Mouse (Mus musculus): ENCODE data around the gene Ttc9b. TPM values are rescaled to one million over a fixed set of nuclear protein-coding genes. Genes with fewer than 3 reads are reported as not detected.

Gene Ttc9b
- polyA plus RNA-seq, 1 experiment from 2014 or later = 1.3 TPM

DNA sequence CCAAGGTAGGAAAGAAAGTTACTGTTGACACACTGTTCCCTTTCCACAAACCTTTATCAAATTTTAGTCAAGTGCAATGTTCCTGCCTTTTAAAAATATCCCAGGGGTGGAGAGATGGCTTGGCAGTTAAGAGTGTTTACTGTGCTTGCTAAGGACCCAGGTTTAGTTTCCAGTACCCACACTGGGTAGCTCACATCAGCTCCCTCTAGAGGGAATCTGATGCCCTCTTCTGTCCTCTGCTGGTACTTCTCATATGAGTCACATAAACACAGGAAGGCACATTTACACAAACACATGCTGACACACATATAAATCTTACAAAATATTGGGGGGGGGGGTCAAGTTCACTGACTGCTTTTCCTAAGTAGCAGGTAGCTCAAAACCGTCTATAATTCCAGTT, 9.2 kb upstream of the Ttc9b start:
- ATAC-seq (ENCODE audit: insufficient number of reproducible peaks, low FRiP score, low TSS enrichment, low read depth) = no peak
- Histone ChIP-seq H3K4me2 (replicated peaks) (no peak overlapping the region), H3K27ac (replicated peaks) (no peak overlapping the region), H3K9me3 (replicated peaks) (no peaks in the 10 kb centered on the region), H3K27me3 (no peaks in the 10 kb centered on the region), H3K4me3 (replicated peaks) (no peak overlapping the region), H3K36me3 (no peaks in the 10 kb centered on the region), H3K4me1 (no peaks in the 10 kb centered on the region), H3K9ac (no peak overlapping the region)
- 40% methylated on average over 1 of the region's 1 CpGs for WGBS

DNA sequence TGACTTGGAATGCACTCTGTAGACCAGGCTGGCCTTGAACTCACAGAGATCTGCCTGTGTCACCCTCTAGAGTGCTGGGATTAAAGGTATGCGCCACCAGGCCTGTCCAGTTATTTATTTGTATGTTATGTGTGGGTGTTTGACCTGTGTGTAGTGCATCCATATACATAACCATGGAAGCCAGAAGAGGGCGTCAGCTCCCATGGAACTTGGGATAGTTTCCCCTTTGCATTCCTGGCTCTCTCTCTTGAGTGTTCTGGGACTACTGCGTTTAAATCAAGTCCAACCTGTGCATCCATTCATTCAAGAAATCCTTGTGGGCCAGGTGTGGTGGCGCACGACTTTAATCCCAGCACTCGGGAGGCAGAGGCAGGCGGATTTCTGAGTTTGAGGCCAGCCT, 7.2 kb upstream of the Ttc9b start:
- Histone ChIP-seq H3K9me3 (replicated peaks) (no peaks in the 10 kb centered on the region), H3K4me3 (replicated peaks) (no peak overlapping the region), H3K9ac (no peak overlapping the region), H3K27me3 (no peaks in the 10 kb centered on the region), H3K36me3 (no peaks in the 10 kb centered on the region), H3K27ac (replicated peaks) (no peak overlapping the region), H3K4me1 (no peaks in the 10 kb centered on the region), H3K4me2 (replicated peaks) (no peak overlapping the region)
- WGBS = 81% methylated on average over 7 of the region's 7 CpGs
- ATAC-seq (ENCODE audit: insufficient number of reproducible peaks, low FRiP score, low TSS enrichment, low read depth) = no peak

DNA sequence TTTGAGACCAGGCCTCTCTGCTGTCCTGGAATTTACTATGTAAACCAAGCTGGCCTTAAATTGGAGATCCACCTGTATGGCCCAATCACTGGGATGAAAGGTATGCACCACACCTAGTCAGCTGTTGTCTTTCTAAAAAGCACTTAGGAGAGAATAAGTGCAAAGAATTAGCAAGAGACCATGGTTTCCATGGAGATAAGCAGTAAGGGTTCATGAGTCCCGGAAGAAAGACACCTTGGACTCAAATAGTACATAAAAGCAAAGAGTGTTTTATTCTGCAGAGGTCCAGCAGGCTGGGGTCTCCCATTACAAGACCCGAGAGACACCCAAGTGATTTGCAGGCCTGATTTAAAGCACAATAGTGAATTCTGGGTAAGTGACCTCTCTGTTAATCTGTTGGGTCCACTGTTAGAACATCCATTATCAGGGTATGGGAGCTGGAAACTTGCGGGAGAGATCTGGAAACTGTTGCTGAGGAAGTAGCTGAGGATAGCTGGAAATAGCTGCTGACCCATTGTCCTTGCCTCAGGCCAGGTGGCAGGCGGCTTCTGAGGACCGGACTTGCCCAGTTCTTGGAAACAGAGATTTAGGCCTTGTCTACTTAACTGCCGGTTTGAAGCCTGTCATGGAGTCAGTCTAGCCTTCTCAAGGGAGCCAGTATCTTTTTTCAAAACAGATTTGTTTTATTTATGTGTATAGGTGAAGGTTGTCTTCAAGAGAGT, 6.3 kb upstream of the Ttc9b start:
- Histone ChIP-seq H3K36me3 (no peaks in the 10 kb centered on the region), H3K4me1 (no peaks in the 10 kb centered on the region), H3K9me3 (replicated peaks) (no peaks in the 10 kb centered on the region), H3K27ac (replicated peaks) (no peak overlapping the region), H3K27me3 (peaks cover 3% of the 10 kb centered on the region), H3K4me3 (replicated peaks) (no peak overlapping the region), H3K4me2 (replicated peaks) (no peak overlapping the region), H3K9ac (no peak overlapping the region)
- ATAC-seq (ENCODE audit: insufficient number of reproducible peaks, low FRiP score, low TSS enrichment, low read depth) = no peak
- 81% methylated on average over 6 of the region's 6 CpGs for WGBS

DNA sequence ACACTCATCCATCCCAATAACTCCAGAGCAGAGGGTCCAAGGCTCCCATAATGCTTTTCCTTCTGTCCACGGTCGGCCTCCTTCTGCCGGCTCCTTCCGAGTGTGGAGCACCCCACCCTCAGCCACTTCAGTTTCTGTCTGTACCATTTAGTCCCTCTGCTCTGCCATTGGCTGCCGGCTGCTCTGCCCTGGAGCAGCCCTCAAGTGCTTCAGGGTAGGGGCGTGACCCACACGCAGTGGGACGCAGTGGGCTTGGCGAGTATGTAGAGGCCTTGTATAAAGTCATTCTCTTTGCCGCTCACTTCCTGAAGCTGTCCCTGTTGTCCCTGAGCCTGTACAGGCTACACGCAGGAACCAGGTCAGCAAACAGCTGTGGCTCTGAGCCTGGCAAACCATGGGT, 4.0 kb upstream of the Ttc9b start:
- no peak overlapping the region for H3K4me2 ChIP-seq (replicated peaks)
- peaks cover 10% of the 10 kb centered on the region for H3K4me1 ChIP-seq
- H3K36me3 ChIP-seq = no peaks in the 10 kb centered on the region
- peaks cover 26% of the 10 kb centered on the region for H3K27me3 ChIP-seq
- no peak overlapping the region for H3K27ac ChIP-seq (replicated peaks)
- H3K9ac ChIP-seq = no peak overlapping the region
- H3K9me3 ChIP-seq (replicated peaks) = no peaks in the 10 kb centered on the region
- no peak for ATAC-seq (ENCODE audit: insufficient number of reproducible peaks, low FRiP score, low TSS enrichment, low read depth)
- H3K4me3 ChIP-seq (replicated peaks) = no peak overlapping the region
- WGBS = 90% methylated on average over 11 of the region's 11 CpGs

DNA sequence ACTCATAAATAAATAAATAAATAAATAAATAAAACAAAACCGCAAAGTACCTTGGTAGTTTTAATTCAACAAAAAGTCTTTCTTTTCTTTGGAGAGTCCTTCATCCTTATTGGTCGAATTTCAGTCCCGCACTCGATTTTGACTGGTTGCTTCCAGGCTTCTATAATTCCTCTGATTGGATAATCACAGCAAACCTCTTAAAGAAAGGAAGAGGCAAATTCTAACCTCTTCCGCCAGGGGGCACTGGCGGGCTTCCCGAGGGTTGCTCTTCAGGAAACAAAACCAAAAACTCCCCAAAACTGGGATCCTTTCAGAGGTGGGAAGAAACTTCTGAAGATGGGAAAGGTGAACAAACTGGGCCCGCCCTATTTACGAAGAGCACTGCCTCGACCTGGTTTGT, 2.8 kb upstream of the Ttc9b start:
- no peak overlapping the region for H3K4me3 ChIP-seq (replicated peaks)
- peaks cover 38% of the 10 kb centered on the region for H3K27me3 ChIP-seq
- 6% methylated on average over 10 of the region's 10 CpGs for WGBS
- ATAC-seq (ENCODE audit: insufficient number of reproducible peaks, low FRiP score, low TSS enrichment, low read depth) = no peak
- no peaks in the 10 kb centered on the region for H3K36me3 ChIP-seq
- H3K9me3 ChIP-seq (replicated peaks) = no peaks in the 10 kb centered on the region
- no peak overlapping the region for H3K27ac ChIP-seq (replicated peaks)
- peaks cover 10% of the 10 kb centered on the region for H3K4me1 ChIP-seq
- H3K4me2 ChIP-seq (replicated peaks) = 0 out of 2 replicates have a peak overlapping the region, but pooled peaks have one; percentile 24
- H3K9ac ChIP-seq = no peak overlapping the region

DNA sequence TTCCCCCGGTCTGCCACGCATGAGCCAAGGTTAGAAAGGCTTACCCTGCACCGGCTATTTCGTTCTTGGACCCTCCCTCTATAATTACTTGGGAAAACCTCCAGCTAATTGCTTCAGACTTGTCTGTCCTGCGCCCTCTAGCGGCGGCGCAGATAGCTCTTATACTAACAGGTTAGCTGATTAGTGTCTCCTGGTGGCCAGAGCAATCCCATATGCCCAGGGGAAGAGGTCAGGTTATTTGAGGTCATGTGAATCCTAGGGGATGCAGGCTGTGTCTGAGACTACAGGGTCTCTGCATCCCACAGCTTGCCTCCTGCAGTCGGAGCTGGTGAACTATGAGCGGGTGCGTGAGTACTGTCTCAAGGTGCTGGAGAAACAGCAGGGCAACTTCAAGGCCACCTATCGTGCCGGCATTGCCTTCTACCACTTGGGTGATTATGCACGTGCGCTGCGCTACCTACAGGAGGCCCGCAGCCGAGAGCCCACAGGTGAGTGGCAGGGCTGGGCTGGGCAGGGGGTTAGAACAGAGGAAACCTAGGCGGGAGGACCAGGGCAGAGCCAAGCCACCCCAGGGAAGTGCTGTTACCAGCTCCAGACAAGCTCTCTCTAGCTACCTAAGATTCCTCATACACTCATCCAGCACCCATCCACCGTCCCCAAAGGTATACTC, 1.0 kb downstream of the Ttc9b start:
- WGBS = 64% methylated on average over 20 of the region's 20 CpGs
- Histone ChIP-seq H3K4me1 (peaks cover 10% of the 10 kb centered on the region), H3K27ac (replicated peaks) (no peak overlapping the region), H3K4me3 (replicated peaks) (no peak overlapping the region), H3K4me2 (replicated peaks) (no peak overlapping the region), H3K27me3 (peaks cover 65% of the 10 kb centered on the region), H3K9me3 (replicated peaks) (no peaks in the 10 kb centered on the region), H3K9ac (no peak overlapping the region), H3K36me3 (peaks cover 30% of the 10 kb centered on the region)
- no peak for ATAC-seq (ENCODE audit: insufficient number of reproducible peaks, low FRiP score, low TSS enrichment, low read depth)

DNA sequence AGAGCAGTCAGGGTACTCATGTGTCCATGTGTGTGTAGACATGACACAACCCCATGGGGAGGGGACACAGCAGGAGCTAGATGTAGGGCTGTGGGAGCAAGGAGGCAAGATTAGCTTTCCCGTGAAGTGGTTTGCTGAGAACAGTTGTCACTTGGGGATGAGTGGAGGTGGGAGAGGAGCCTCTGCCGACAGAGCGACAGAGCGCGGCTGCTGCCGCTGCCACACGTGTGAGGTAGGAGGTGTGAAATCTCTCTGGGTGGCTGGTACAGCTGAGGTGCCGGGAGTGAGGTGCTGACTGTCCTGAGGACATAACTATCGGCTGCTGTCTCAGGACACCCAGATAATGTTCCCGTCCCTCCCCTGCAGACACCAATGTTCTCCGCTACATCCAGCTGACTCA, 1.8 kb downstream of the Ttc9b start:
- Histone ChIP-seq H3K4me3 (replicated peaks) (no peak overlapping the region), H3K27me3 (peaks cover 65% of the 10 kb centered on the region), H3K36me3 (peaks cover 30% of the 10 kb centered on the region), H3K4me2 (replicated peaks) (no peak overlapping the region), H3K4me1 (peaks cover 10% of the 10 kb centered on the region), H3K9ac (no peak overlapping the region), H3K9me3 (replicated peaks) (no peaks in the 10 kb centered on the region), H3K27ac (replicated peaks) (no peak overlapping the region)
- ATAC-seq (ENCODE audit: insufficient number of reproducible peaks, low FRiP score, low TSS enrichment, low read depth) = no peak
- WGBS = 80% methylated on average over 11 of the region's 11 CpGs

DNA sequence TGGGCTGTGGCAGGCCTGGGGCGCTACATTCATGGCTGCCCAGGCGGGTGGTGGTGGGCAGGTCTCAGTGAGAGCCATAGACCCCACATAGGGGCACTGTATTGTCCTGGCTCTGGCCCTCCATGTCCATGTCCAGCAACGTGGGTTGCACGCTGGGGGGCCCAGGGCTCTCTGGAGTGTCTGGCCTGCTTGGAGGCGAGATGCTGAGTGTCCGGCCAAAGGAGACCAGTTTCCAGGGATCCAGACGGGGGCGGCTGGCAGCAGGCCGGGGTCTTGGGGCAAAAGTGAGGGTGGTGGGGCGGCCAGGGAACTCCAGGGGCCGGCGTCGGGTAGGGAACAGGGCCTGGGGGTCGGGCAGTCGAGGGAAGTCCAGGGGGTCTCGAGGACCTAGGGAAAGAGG, 2.9 kb downstream of the Ttc9b start:
- Histone ChIP-seq H3K27me3 (peaks cover 65% of the 10 kb centered on the region), H3K4me2 (replicated peaks) (no peak overlapping the region), H3K4me3 (replicated peaks) (no peak overlapping the region), H3K9ac (no peak overlapping the region), H3K9me3 (replicated peaks) (no peaks in the 10 kb centered on the region), H3K27ac (replicated peaks) (no peak overlapping the region), H3K36me3 (peaks cover 39% of the 10 kb centered on the region), H3K4me1 (peaks cover 10% of the 10 kb centered on the region)
- WGBS = 85% methylated on average over 16 of the region's 16 CpGs
- ATAC-seq (ENCODE audit: insufficient number of reproducible peaks, low FRiP score, low TSS enrichment, low read depth) = no peak

DNA sequence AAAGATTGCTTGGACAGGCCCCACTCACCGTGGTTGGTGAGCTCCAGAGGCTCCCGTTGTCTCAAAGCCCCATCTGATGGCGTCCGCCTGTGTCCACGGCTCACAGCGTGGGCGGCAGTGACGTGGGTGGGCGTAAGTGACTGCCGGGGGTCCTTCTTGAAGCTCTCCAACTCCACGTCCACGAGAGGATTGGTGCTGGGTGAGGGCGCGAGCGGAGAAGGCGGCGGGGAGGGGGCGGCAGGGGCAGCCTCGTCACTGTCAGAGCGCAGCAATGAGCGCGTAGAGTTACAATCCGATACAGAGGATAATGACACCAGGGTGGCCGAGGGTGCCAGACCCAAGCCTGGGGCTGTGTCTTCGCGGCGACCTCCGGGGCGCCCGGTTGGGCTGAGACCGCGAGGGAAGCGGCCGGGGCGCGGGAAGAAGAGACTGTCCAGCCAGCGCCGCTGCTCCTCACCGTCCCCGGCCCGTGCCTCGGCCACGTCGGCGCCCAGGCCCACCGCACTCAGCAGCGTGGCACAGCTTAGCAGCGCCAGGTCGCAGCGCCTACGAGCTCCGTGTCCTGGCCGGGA, 4.2 kb downstream of the Ttc9b start:
- no peaks in the 10 kb centered on the region for H3K9me3 ChIP-seq (replicated peaks)
- WGBS = 39% methylated on average over 53 of the region's 53 CpGs
- peaks cover 10% of the 10 kb centered on the region for H3K4me1 ChIP-seq
- no peak overlapping the region for H3K4me3 ChIP-seq (replicated peaks)
- H3K27me3 ChIP-seq = peaks cover 58% of the 10 kb centered on the region
- H3K36me3 ChIP-seq = peaks cover 48% of the 10 kb centered on the region
- H3K4me2 ChIP-seq (replicated peaks) = no peak overlapping the region
- no peak for ATAC-seq (ENCODE audit: insufficient number of reproducible peaks, low FRiP score, low TSS enrichment, low read depth)
- no peak overlapping the region for H3K9ac ChIP-seq
- no peak overlapping the region for H3K27ac ChIP-seq (replicated peaks)

DNA sequence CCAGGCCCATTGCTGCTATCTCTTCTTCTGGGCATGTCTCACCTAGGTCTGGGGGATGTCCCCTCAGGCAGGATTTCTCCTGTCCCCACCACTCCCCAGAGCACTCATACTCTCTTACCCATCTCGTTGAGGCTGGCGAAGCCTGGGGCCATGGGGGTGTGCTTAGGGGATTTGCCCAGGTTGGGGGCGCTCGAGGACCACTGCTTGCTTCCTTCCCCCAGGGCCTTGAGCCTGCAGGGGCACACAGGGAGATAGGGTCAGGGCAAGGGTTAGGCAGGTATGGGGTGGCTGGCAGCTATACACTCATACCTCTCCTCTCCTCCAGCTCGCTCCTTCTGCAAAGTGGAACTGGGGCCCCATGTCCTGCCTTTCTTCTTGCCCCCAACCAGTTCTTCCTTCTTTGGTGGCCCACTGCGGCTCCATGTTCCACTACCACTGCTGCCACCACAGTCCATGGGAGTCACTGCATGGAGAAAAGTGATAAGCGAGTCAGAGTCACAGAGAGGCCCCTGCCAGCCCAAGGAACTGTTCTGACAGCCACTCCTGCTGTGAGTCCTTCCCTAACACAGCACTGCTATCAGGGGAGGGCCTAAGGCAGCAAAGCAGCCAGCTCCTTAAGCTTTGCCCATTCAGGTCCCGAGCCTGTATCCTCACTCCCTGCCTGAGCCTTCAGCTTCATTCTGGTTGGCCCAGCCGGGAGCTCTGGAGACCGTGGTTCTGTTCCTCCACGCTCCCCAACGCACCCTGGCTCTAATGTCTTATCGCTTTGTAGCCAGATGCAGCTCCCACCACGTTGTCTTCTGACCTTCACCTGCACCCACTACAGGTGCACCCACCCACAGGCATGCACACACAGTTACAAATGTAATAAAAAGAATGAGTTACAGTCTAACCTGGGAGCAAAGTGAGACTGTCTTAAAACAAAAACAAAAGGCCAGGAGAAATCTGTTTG, 5.3 kb downstream of the Ttc9b start:
- ATAC-seq (ENCODE audit: insufficient number of reproducible peaks, low FRiP score, low TSS enrichment, low read depth) = no peak
- H3K4me1 ChIP-seq = peaks cover 4% of the 10 kb centered on the region
- no peaks in the 10 kb centered on the region for H3K9me3 ChIP-seq (replicated peaks)
- peaks cover 47% of the 10 kb centered on the region for H3K27me3 ChIP-seq
- no peak overlapping the region for H3K4me2 ChIP-seq (replicated peaks)
- WGBS = 60% methylated on average over 14 of the region's 14 CpGs
- H3K27ac ChIP-seq (replicated peaks) = no peak overlapping the region
- no peak overlapping the region for H3K9ac ChIP-seq
- no peak overlapping the region for H3K4me3 ChIP-seq (replicated peaks)
- H3K36me3 ChIP-seq = peaks cover 53% of the 10 kb centered on the region

DNA sequence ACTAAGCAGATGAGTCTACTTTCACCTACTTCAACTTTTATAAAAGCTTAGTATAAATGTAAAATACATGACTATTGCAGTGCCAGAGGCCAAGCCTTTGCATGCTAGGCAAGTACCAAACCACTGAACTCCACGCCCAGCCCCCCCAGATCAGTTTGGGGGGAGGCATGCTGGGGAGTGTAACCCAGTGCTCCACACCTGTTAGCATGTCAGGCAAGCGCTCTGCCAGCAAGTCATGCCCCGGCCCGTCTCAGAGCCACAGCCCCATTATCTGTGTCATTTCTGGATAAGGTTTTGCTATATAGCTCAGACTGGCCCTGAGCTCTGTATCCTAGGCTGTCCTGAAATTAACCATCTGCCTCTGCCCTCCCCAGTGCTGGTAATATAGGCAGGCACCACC, 8.3 kb downstream of the Ttc9b start:
- Histone ChIP-seq H3K9ac (no peak overlapping the region), H3K27me3 (peaks cover 21% of the 10 kb centered on the region), H3K9me3 (replicated peaks) (no peaks in the 10 kb centered on the region), H3K4me2 (replicated peaks) (no peak overlapping the region), H3K36me3 (peaks cover 54% of the 10 kb centered on the region), H3K4me3 (replicated peaks) (no peak overlapping the region), H3K4me1 (no peaks in the 10 kb centered on the region), H3K27ac (replicated peaks) (no peak overlapping the region)
- ATAC-seq (ENCODE audit: insufficient number of reproducible peaks, low FRiP score, low TSS enrichment, low read depth) = no peak
- 77% methylated on average over 4 of the region's 4 CpGs for WGBS

All from embryonic facial prominence, embryonic 15.5 days (tissue).